Mouse (Mus musculus): ENCODE measurements around the gene Fam173a.
"Not testable (repeated sequence)": the region's sequence is repeated elsewhere in the genome, so short reads cannot be mapped to it uniquely, and the experiment has no call there.

The Fam173a gene

GRCm38 (mm10) chr17:25828712-25829557, 36.2 kb upstream of the Fam173a start, which contains the start of gene Jmjd8:
Jmjd8 (plus strand) TSS chr17:25828867.
- peak; percentile 65 to 66 for DNase-seq (ENCODE audit: low spot score in 2 of 2)

- no peak for DNase-seq (ENCODE audit: low spot score in 2 of 2)
These were observed 35.5 kb upstream of the Fam173a start for GRCm38 (mm10) chr17:25828223-25828594.

GRCm38 (mm10) chr17:25827546-25828222, 35.0 kb upstream of the Fam173a start:
- no peak for DNase-seq (ENCODE audit: low spot score in 2 of 2)

GRCm38 (mm10) chr17:25827011-25827410, 34.3 kb upstream of the Fam173a start:
- no peak for DNase-seq (ENCODE audit: low spot score in 2 of 2)

GRCm38 (mm10) chr17:25825984-25826570, 33.4 kb upstream of the Fam173a start:
- no peak for DNase-seq (ENCODE audit: low spot score in 2 of 2)

GRCm38 (mm10) chr17:25825311-25825710, 32.6 kb upstream of the Fam173a start:
- DNase-seq (ENCODE audit: low spot score in 2 of 2): no peak

- DNase-seq (ENCODE audit: low spot score in 2 of 2): no peak
These were observed 31.9 kb upstream of the Fam173a start for GRCm38 (mm10) chr17:25824362-25825142.

- DNase-seq (ENCODE audit: low spot score in 2 of 2): peak in 1 of 2 experiments; percentile 56
These were observed 30.8 kb upstream of the Fam173a start, which contains the start of gene Wdr24 for GRCm38 (mm10) chr17:25823452-25823851. Wdr24 (plus strand) TSS chr17:25823627.

- DNase-seq (ENCODE audit: low spot score in 2 of 2): no peak
These were observed 26.4 kb upstream of the Fam173a start for GRCm38 (mm10) chr17:25818851-25819780.

- DNase-seq (ENCODE audit: low spot score in 2 of 2): no peak
These were observed 25.0 kb upstream of the Fam173a start for GRCm38 (mm10) chr17:25817662-25818061.

GRCm38 (mm10) chr17:25813471-25813870, 20.8 kb upstream of the Fam173a start:
- DNase-seq (ENCODE audit: low spot score in 2 of 2): peak; percentile 67 to 70

GRCm38 (mm10) chr17:25810890-25811289, 18.2 kb upstream of the Fam173a start:
- DNase-seq (ENCODE audit: low spot score in 2 of 2): no peak

- no peak for DNase-seq (ENCODE audit: low spot score in 2 of 2)
These were observed 17.1 kb upstream of the Fam173a start for GRCm38 (mm10) chr17:25809606-25810340.

GRCm38 (mm10) chr17:25808789-25809605, 16.3 kb upstream of the Fam173a start, which contains the start of gene Fbxl16:
Fbxl16 (plus strand) TSS chr17:25809085.
- no peak for DNase-seq (ENCODE audit: low spot score in 2 of 2)

- no peak for DNase-seq (ENCODE audit: low spot score in 2 of 2)
These were observed 15.3 kb upstream of the Fam173a start for GRCm38 (mm10) chr17:25808028-25808427.

GRCm38 (mm10) chr17:25807452-25807851, 14.8 kb upstream of the Fam173a start:
- not testable (repeated sequence) for DNase-seq (ENCODE audit: low spot score in 2 of 2)

- no peak for DNase-seq (ENCODE audit: low spot score in 2 of 2)
These were observed 13.8 kb upstream of the Fam173a start for GRCm38 (mm10) chr17:25806507-25806906.

GRCm38 (mm10) chr17:25802825-25803517, 10.3 kb upstream of the Fam173a start:
- no peak for DNase-seq (ENCODE audit: low spot score in 2 of 2)

Measured in urinary bladder, adult 18-20 months (tissue).